Comparison of ENCODE assay signal across 11 mouse cellular contexts in genomic region chr4:82249518-82250354, GRCm38 (mm10).
A peak's percentile ranks its signal among the peaks of the same experiment; 100 is the strongest.
DNase-seq lines count a peak whose midpoint lies in the region; ATAC-seq and TF ChIP-seq lines count a peak whose summit lies in the region.
"Had no signal": no experiment of that assay in that cellular context is flagged by ENCODE, and none has a peak within 500 bp of the region (broad histone marks: within the 10 kb centered on the region; RNA-seq: fewer than 3 reads in every experiment).

No protein-coding gene starts in this region.

- no peaks in the 10 kb centered on the region for H3K36me3 ChIP-seq in heart, embryonic 12.5 days
- H3K36me3 ChIP-seq in liver, embryonic 12.5 days, result no peaks in the 10 kb centered on the region
- H3K36me3 ChIP-seq in liver, postnatal 0 days (replicated peaks; ENCODE audit: insufficient read depth, low read length), result no peaks in the 10 kb centered on the region
- H3K36me3 ChIP-seq in embryonic facial prominence, embryonic 13.5 days, result no peaks in the 10 kb centered on the region
- H3K36me3 ChIP-seq in myocyte (ENCODE audit: control insufficient read depth, insufficient read depth), result no peaks in the 10 kb centered on the region

- H3ac ChIP-seq in myocyte (ENCODE audit: control insufficient read depth, insufficient read length), result no peak overlapping the region

- no peak overlapping the region for H3K9ac ChIP-seq in heart, embryonic 12.5 days
- no peak overlapping the region for H3K9ac ChIP-seq in liver, embryonic 12.5 days
- no peak overlapping the region for H3K9ac ChIP-seq in liver, postnatal 0 days (replicated peaks)
- H3K9ac ChIP-seq in embryonic facial prominence, embryonic 13.5 days, result no peak overlapping the region

- no peaks in the 10 kb centered on the region for H3K9me3 ChIP-seq in heart, embryonic 12.5 days (replicated peaks)
- no peaks in the 10 kb centered on the region for H3K9me3 ChIP-seq in liver, embryonic 12.5 days (replicated peaks)
- H3K9me3 ChIP-seq in liver, postnatal 0 days (ENCODE audit: low read length), result no peaks in the 10 kb centered on the region; the same call in 1 of the 2 replicates
- H3K9me3 ChIP-seq in embryonic facial prominence, embryonic 13.5 days, result no peaks in the 10 kb centered on the region

- intact Hi-C loops in heart, postnatal 14 days (cut with DNase I), result no loop called here

- ATAC-seq in heart, embryonic 12.5 days (ENCODE audit: insufficient number of reproducible peaks, low FRiP score), result no peak
- ATAC-seq in liver, embryonic 12.5 days, result no peak
- no peak for ATAC-seq in liver, postnatal 0 days
- ATAC-seq in embryonic facial prominence, embryonic 13.5 days (ENCODE audit: insufficient number of reproducible peaks, insufficient read depth, low FRiP score, low TSS enrichment, low read depth), result peak; percentile 90
- no peak for ATAC-seq in frontal cortex, adult (ENCODE audit: low TSS enrichment)

- no peak for TF ChIP-seq EP300 in liver, postnatal 0 days (IDR thresholded peaks at IDR 0.05; ENCODE audit: low read depth)

- H3K4me2 ChIP-seq in heart, embryonic 12.5 days, result no peak overlapping the region
- H3K4me2 ChIP-seq in liver, embryonic 12.5 days, result no peak overlapping the region
- no peak overlapping the region for H3K4me2 ChIP-seq in liver, postnatal 0 days (ENCODE audit: low read depth, low read length)
- H3K4me2 ChIP-seq in embryonic facial prominence, embryonic 13.5 days, result peak overlapping the region; percentile 37
- peak overlapping the region; percentile 64 for H3K4me2 ChIP-seq in myocyte (ENCODE audit: low read depth)

- no peaks in the 10 kb centered on the region for H3K27me3 ChIP-seq in heart, embryonic 12.5 days (replicated peaks)
- H3K27me3 ChIP-seq in liver, embryonic 12.5 days (replicated peaks), result no peaks in the 10 kb centered on the region
- no peaks in the 10 kb centered on the region for H3K27me3 ChIP-seq in liver, postnatal 0 days (ENCODE audit: insufficient read depth, low read length)
- H3K27me3 ChIP-seq in embryonic facial prominence, embryonic 13.5 days, result no peaks in the 10 kb centered on the region
- H3K27me3 ChIP-seq in myocyte (ENCODE audit: control insufficient read depth, insufficient read depth, insufficient read length), result no peaks in the 10 kb centered on the region

- H3K4me3 ChIP-seq in heart, embryonic 12.5 days, result no peak overlapping the region
- H3K4me3 ChIP-seq in liver, embryonic 12.5 days, result no peak overlapping the region
- H3K4me3 ChIP-seq in liver, postnatal 0 days (ENCODE audit: low read depth, low read length), result no peak overlapping the region
- H3K4me3 ChIP-seq in embryonic facial prominence, embryonic 13.5 days, result no peak overlapping the region
- H3K4me3 ChIP-seq in myocyte, result no peak overlapping the region

- no peak for TF ChIP-seq POLR2A in myocyte (IDR thresholded peaks at IDR 0.05; ENCODE audit: insufficient read length, low read depth)

- no peaks in the 10 kb centered on the region for H3K79me2 ChIP-seq in myocyte (ENCODE audit: control insufficient read depth, insufficient read depth)

- TF ChIP-seq CTCF in liver, postnatal 0 days (IDR thresholded peaks at IDR 0.05; ENCODE audit: low read depth), result no peak

- no peak for DNase-seq in heart, postnatal 14 days
- DNase-seq in liver, postnatal 0 days, result no peak
- DNase-seq in ovary, postnatal 36 days (ENCODE audit: low spot score), result no peak
- DNase-seq: cerebellum, adult 18-20 months; lung, postnatal 36 days; thymus, postnatal 25 days had no signal

- peaks cover 29% of the 10 kb centered on the region for H3K4me1 ChIP-seq in heart, embryonic 12.5 days (replicated peaks)
- H3K4me1 ChIP-seq in liver, embryonic 12.5 days, result no peaks in the 10 kb centered on the region
- H3K4me1 ChIP-seq in liver, postnatal 0 days (ENCODE audit: insufficient read depth), result 0 out of 2 replicates have a peak, but pooled peaks cover 4% of the 10 kb centered on the region
- peaks cover 35% of the 10 kb centered on the region for H3K4me1 ChIP-seq in embryonic facial prominence, embryonic 13.5 days

- 67% methylated on average over 11 of the region's 11 CpGs for WGBS in heart, embryonic 12.5 days
- WGBS in liver, embryonic 12.5 days (ENCODE audit: insufficient replicate concordance), result 57% methylated on average over 11 of the region's 11 CpGs
- 66% methylated on average over 11 of the region's 11 CpGs for WGBS in liver, postnatal 0 days (ENCODE audit: insufficient replicate concordance)
- 13% methylated on average over 11 of the region's 11 CpGs for WGBS in embryonic facial prominence, embryonic 13.5 days

- H3K27ac ChIP-seq in heart, embryonic 12.5 days (ENCODE audit: poor library complexity, severe bottlenecking), result peak overlapping the region; percentile 27
- peak overlapping the region; percentile 20; the same call in 1 of the 2 replicates for H3K27ac ChIP-seq in liver, embryonic 12.5 days
- no peak overlapping the region for H3K27ac ChIP-seq in liver, postnatal 0 days (ENCODE audit: low read depth)
- peak overlapping the region; percentile 96 for H3K27ac ChIP-seq in embryonic facial prominence, embryonic 13.5 days

TF ChIP-seq in myocyte, 11 proteins besides CTCF, POLR2A, EP300 and RAD21:
- TF ChIP-seq TCF12 (IDR thresholded peaks at IDR 0.05; ENCODE audit: insufficient read depth, poor library complexity, severe bottlenecking), result no peak

Comparison
In these comparisons a context has a peak if more than half of its experiments do, and no peak if none do; other contexts are left out.
1. H3K4me2 ChIP-seq: peak in embryonic facial prominence, embryonic 13.5 days (single experiment) and myocyte (single experiment); none in heart, embryonic 12.5 days (single experiment), liver, embryonic 12.5 days (single experiment) and liver, postnatal 0 days (single experiment).